Mouse (Mus musculus): ENCODE results near the gene Kcnip4. TPM values are rescaled to one million over a fixed set of nuclear protein-coding genes. Genes with fewer than 3 reads are reported as not detected.

Kcnip4 gene
- polyA plus RNA-seq, 1 experiment from 2014 or later: 4.1 TPM

GRCm38 (mm10) chr5:48599481-48600040 is 925.1 kb downstream of the Kcnip4 start:
- Histone ChIP-seq H3K4me2 (replicated peaks) (peak overlapping the region; percentile 60), H3K4me3 (peak overlapping the region; percentile 32), H3K9me3 (no peaks in the 10 kb centered on the region), H3K9ac (0 out of 2 replicates have a peak overlapping the region, but pooled peaks have one; percentile 13), H3K4me1 (peaks cover 13% of the 10 kb centered on the region), H3K36me3 (no peaks in the 10 kb centered on the region), H3K27ac (no peak overlapping the region), H3K27me3 (peaks cover 12% of the 10 kb centered on the region)
- peak; percentile 51; the same call in 1 of the 2 replicates for ATAC-seq (ENCODE audit: low FRiP score, low read depth)
- under 1% methylated on average over 12 of the region's 12 CpGs for WGBS

GRCm38 (mm10) chr5:48588014-48588413 is 936.7 kb downstream of the Kcnip4 start:
- no peak overlapping the region for H3K27ac ChIP-seq
- H3K9ac ChIP-seq: no peak overlapping the region
- H3K9me3 ChIP-seq: no peaks in the 10 kb centered on the region
- H3K27me3 ChIP-seq: no peaks in the 10 kb centered on the region
- H3K36me3 ChIP-seq: no peaks in the 10 kb centered on the region
- no peaks in the 10 kb centered on the region for H3K4me1 ChIP-seq
- no peak overlapping the region for H3K4me2 ChIP-seq (replicated peaks)
- no peak overlapping the region for H3K4me3 ChIP-seq
- ATAC-seq (ENCODE audit: low FRiP score, low read depth): no peak

- 50% methylated on average over 1 of the region's 1 CpGs for WGBS
- Histone ChIP-seq H3K36me3 (no peaks in the 10 kb centered on the region), H3K4me3 (no peak overlapping the region), H3K4me2 (replicated peaks) (no peak overlapping the region), H3K9me3 (no peaks in the 10 kb centered on the region), H3K27ac (no peak overlapping the region), H3K9ac (no peak overlapping the region), H3K27me3 (no peaks in the 10 kb centered on the region), H3K4me1 (no peaks in the 10 kb centered on the region)
- ATAC-seq (ENCODE audit: low FRiP score, low read depth): no peak
Measured at GRCm38 (mm10) chr5:48583431-48583830, 941.3 kb downstream of the Kcnip4 start.

GRCm38 (mm10) chr5:48563996-48564587 is 960.6 kb downstream of the Kcnip4 start:
- no peaks in the 10 kb centered on the region for H3K9me3 ChIP-seq
- no peak overlapping the region for H3K9ac ChIP-seq
- no peak overlapping the region for H3K4me3 ChIP-seq
- WGBS: 86% methylated on average over 3 of the region's 3 CpGs
- no peak for ATAC-seq (ENCODE audit: low FRiP score, low read depth)
- no peak overlapping the region for H3K4me2 ChIP-seq (replicated peaks)
- H3K27me3 ChIP-seq: no peaks in the 10 kb centered on the region
- no peaks in the 10 kb centered on the region for H3K36me3 ChIP-seq
- H3K4me1 ChIP-seq: no peaks in the 10 kb centered on the region
- no peak overlapping the region for H3K27ac ChIP-seq

- H3K27me3 ChIP-seq: no peaks in the 10 kb centered on the region
- WGBS: 80% methylated on average over 4 of the region's 4 CpGs
- H3K27ac ChIP-seq: no peak overlapping the region
- H3K36me3 ChIP-seq: no peaks in the 10 kb centered on the region
- no peaks in the 10 kb centered on the region for H3K4me1 ChIP-seq
- no peak for ATAC-seq (ENCODE audit: low FRiP score, low read depth)
- H3K9ac ChIP-seq: no peak overlapping the region
- no peaks in the 10 kb centered on the region for H3K9me3 ChIP-seq
- no peak overlapping the region for H3K4me3 ChIP-seq
- no peak overlapping the region for H3K4me2 ChIP-seq (replicated peaks)
Measured at GRCm38 (mm10) chr5:48551753-48552152, 973.0 kb downstream of the Kcnip4 start.

GRCm38 (mm10) chr5:48545825-48546224 is 978.9 kb downstream of the Kcnip4 start:
- ATAC-seq (ENCODE audit: low FRiP score, low read depth): no peak
- WGBS: 90% methylated on average over 3 of the region's 3 CpGs

GRCm38 (mm10) chr5:48544784-48545734 is 979.6 kb downstream of the Kcnip4 start:
- no peak overlapping the region for H3K4me2 ChIP-seq (replicated peaks)
- ATAC-seq (ENCODE audit: low FRiP score, low read depth): no peak

More at GRCm38 (mm10) chr5:48545825-48546224, 978.9 kb downstream of the Kcnip4 start:
- Histone ChIP-seq H3K9ac (no peak overlapping the region), H3K27me3 (no peaks in the 10 kb centered on the region), H3K4me3 (no peak overlapping the region), H3K27ac (no peak overlapping the region), H3K4me1 (no peaks in the 10 kb centered on the region), H3K4me2 (replicated peaks) (no peak overlapping the region), H3K36me3 (no peaks in the 10 kb centered on the region), H3K9me3 (no peaks in the 10 kb centered on the region)

GRCm38 (mm10) chr5:48518035-48518434 is 1006.7 kb downstream of the Kcnip4 start:
- Histone ChIP-seq H3K4me2 (replicated peaks) (no peak overlapping the region), H3K36me3 (no peaks in the 10 kb centered on the region), H3K27ac (no peak overlapping the region), H3K9ac (no peak overlapping the region), H3K4me3 (no peak overlapping the region), H3K27me3 (no peaks in the 10 kb centered on the region), H3K4me1 (no peaks in the 10 kb centered on the region), H3K9me3 (no peaks in the 10 kb centered on the region)
- WGBS: 83% methylated on average over 4 of the region's 4 CpGs
- no peak for ATAC-seq (ENCODE audit: low FRiP score, low read depth)

More at GRCm38 (mm10) chr5:48544784-48545734, 979.6 kb downstream of the Kcnip4 start:
- Histone ChIP-seq H3K36me3 (no peaks in the 10 kb centered on the region), H3K27ac (no peak overlapping the region), H3K9ac (no peak overlapping the region), H3K27me3 (no peaks in the 10 kb centered on the region), H3K4me1 (no peaks in the 10 kb centered on the region), H3K9me3 (no peaks in the 10 kb centered on the region), H3K4me3 (no peak overlapping the region)
- 62% methylated on average over 5 of the region's 5 CpGs for WGBS

- WGBS: 93% methylated on average over 1 of the region's 1 CpGs
- ATAC-seq (ENCODE audit: low FRiP score, low read depth): no peak
- no peak overlapping the region for H3K4me3 ChIP-seq
- H3K9me3 ChIP-seq: no peaks in the 10 kb centered on the region
- H3K4me2 ChIP-seq (replicated peaks): no peak overlapping the region
- no peak overlapping the region for H3K27ac ChIP-seq
- no peak overlapping the region for H3K9ac ChIP-seq
- no peaks in the 10 kb centered on the region for H3K4me1 ChIP-seq
- H3K27me3 ChIP-seq: no peaks in the 10 kb centered on the region
- H3K36me3 ChIP-seq: no peaks in the 10 kb centered on the region
Measured at GRCm38 (mm10) chr5:48513354-48513753, 1011.4 kb downstream of the Kcnip4 start.

- Histone ChIP-seq H3K4me2 (replicated peaks) (no peak overlapping the region), H3K9ac (no peak overlapping the region), H3K4me3 (no peak overlapping the region), H3K27me3 (no peaks in the 10 kb centered on the region), H3K9me3 (no peaks in the 10 kb centered on the region), H3K36me3 (no peaks in the 10 kb centered on the region), H3K27ac (no peak overlapping the region), H3K4me1 (no peaks in the 10 kb centered on the region)
- ATAC-seq (ENCODE audit: low FRiP score, low read depth): no peak
- 86% methylated on average over 1 of the region's 1 CpGs for WGBS
Measured at GRCm38 (mm10) chr5:48511357-48511756, 1013.4 kb downstream of the Kcnip4 start.

- WGBS: 81% methylated on average over 12 of the region's 12 CpGs
- H3K4me1 ChIP-seq: no peaks in the 10 kb centered on the region
- H3K4me3 ChIP-seq: no peak overlapping the region
- no peaks in the 10 kb centered on the region for H3K36me3 ChIP-seq
- ATAC-seq (ENCODE audit: low FRiP score, low read depth): no peak
- no peak overlapping the region for H3K4me2 ChIP-seq (replicated peaks)
- H3K9ac ChIP-seq: no peak overlapping the region
- no peaks in the 10 kb centered on the region for H3K27me3 ChIP-seq
- H3K27ac ChIP-seq: no peak overlapping the region
- H3K9me3 ChIP-seq: no peaks in the 10 kb centered on the region
Measured at GRCm38 (mm10) chr5:48510241-48510640, 1014.5 kb downstream of the Kcnip4 start.

- Histone ChIP-seq H3K9ac (no peak overlapping the region), H3K9me3 (no peaks in the 10 kb centered on the region), H3K36me3 (no peaks in the 10 kb centered on the region), H3K4me3 (no peak overlapping the region), H3K27ac (no peak overlapping the region), H3K27me3 (no peaks in the 10 kb centered on the region), H3K4me2 (replicated peaks) (no peak overlapping the region), H3K4me1 (no peaks in the 10 kb centered on the region)
- WGBS: 77% methylated on average over 18 of the region's 18 CpGs
- ATAC-seq (ENCODE audit: low FRiP score, low read depth): no peak
Measured at GRCm38 (mm10) chr5:48509194-48509930, 1015.3 kb downstream of the Kcnip4 start.
